Mouse (Mus musculus) lung, postnatal 14 days (tissue): Measurements from ENCODE around the gene Catsper4.

Experiments used
- DNase-seq: peaks from one replicate; pipeline ENCODE4 v3.0.0; 2021

Gene Catsper4

GRCm38 (mm10) chr4:134250116-134250929 lies 23.1 kb upstream of the Catsper4 start:
- DNase-seq, result no peak

GRCm38 (mm10) chr4:134249651-134250050 lies 22.5 kb upstream of the Catsper4 start:
- DNase-seq, result peak; percentile 82

GRCm38 (mm10) chr4:134246719-134247258 lies 19.6 kb upstream of the Catsper4 start, which contains the start of gene Gm30191:
Gene Gm30191, plus strand, starts transcription at chr4:134246935.
- DNase-seq, result no peak

- DNase-seq, result no peak
These were observed 19.1 kb upstream of the Catsper4 start for GRCm38 (mm10) chr4:134246256-134246655.

- peak; percentile 98 for DNase-seq
These were observed 18.1 kb upstream of the Catsper4 start, which contains the start of gene Zfp593 for GRCm38 (mm10) chr4:134245148-134245843. Gene Zfp593, minus strand, starts transcription at chr4:134245592.

- no peak for DNase-seq
These were observed 16.5 kb upstream of the Catsper4 start, which contains the start of gene E130218I03Rik for GRCm38 (mm10) chr4:134243516-134244250. Gene E130218I03Rik, plus strand, starts transcription at chr4:134243662.

- no peak for DNase-seq
These were observed 11.5 kb upstream of the Catsper4 start for GRCm38 (mm10) chr4:134238686-134239085.

GRCm38 (mm10) chr4:134238279-134238651 lies 11.1 kb upstream of the Catsper4 start, which contains the start of gene Cnksr1:
Gene Cnksr1, minus strand, starts transcription at chr4:134238399.
- DNase-seq, result peak; percentile 89

GRCm38 (mm10) chr4:134237582-134238278 lies 10.5 kb upstream of the Catsper4 start:
- peak; percentile 8 for DNase-seq

GRCm38 (mm10) chr4:134234876-134235275 lies 7.7 kb upstream of the Catsper4 start:
- DNase-seq, result no peak

- DNase-seq, result no peak
These were observed 3.2 kb upstream of the Catsper4 start for GRCm38 (mm10) chr4:134230431-134230830.

- DNase-seq, result no peak
These were observed 4.2 kb downstream of the Catsper4 start for GRCm38 (mm10) chr4:134222793-134223600.

- no peak for DNase-seq
These were observed 20.6 kb downstream of the Catsper4 start for GRCm38 (mm10) chr4:134206488-134207053.

- no peak for DNase-seq
These were observed 23.8 kb downstream of the Catsper4 start for GRCm38 (mm10) chr4:134203340-134203896.

- no peak for DNase-seq
These were observed 24.3 kb downstream of the Catsper4 start, which contains the start of gene Gm7534 for GRCm38 (mm10) chr4:134202904-134203303. Gene Gm7534, minus strand, starts transcription at chr4:134203004.

- no peak for DNase-seq
These were observed 27.8 kb downstream of the Catsper4 start for GRCm38 (mm10) chr4:134199371-134199770.

- DNase-seq, result peak; percentile 2
These were observed 40.9 kb downstream of the Catsper4 start for GRCm38 (mm10) chr4:134186268-134186667.

GRCm38 (mm10) chr4:134185569-134185968 lies 41.6 kb downstream of the Catsper4 start:
- DNase-seq, result no peak

GRCm38 (mm10) chr4:134183711-134184110 lies 43.5 kb downstream of the Catsper4 start:
- DNase-seq, result no peak

GRCm38 (mm10) chr4:134181825-134182224 lies 45.4 kb downstream of the Catsper4 start:
- no peak for DNase-seq
